Mouse (Mus musculus) lung, embryonic 14.5 days (tissue): ENCODE results near the gene Dusp2. TPM values are rescaled to one million over a fixed set of nuclear protein-coding genes. Genes with fewer than 3 reads are reported as not detected.

Experiments used
- ATAC-seq: fragments of 200-750 bp; cut with Nextera tagmentation; 2 replicates; pipeline ENCODE4 v1.8.0; 2017; ENCODE audit warnings: mild to moderate bottlenecking, moderate TSS enrichment, moderate library complexity; ENCODE audit not compliant: insufficient read depth
- DNase-seq: peaks from one replicate; pipeline ENCODE4 v3.0.0-alpha.2; 2015
- H3K27ac ChIP-seq: fragments of 300-500 bp; sonication (generic); 2 replicates; pipeline ENCODE4 v1.5.1; 2014; ENCODE audit warnings: low read depth, mild to moderate bottlenecking, moderate library complexity
- H3K27me3 ChIP-seq: fragments of 300-500 bp; sonication (generic); 2 replicates; pipeline ENCODE4 v1.6.1; 2014; ENCODE audit warnings: low read length, control low read depth; ENCODE audit not compliant: insufficient read depth
- H3K36me3 ChIP-seq: fragments of 300-500 bp; sonication (generic); 2 replicates; pipeline ENCODE4 v1.6.1; 2014; ENCODE audit warnings: control low read depth; ENCODE audit not compliant: insufficient read depth
- H3K4me1 ChIP-seq: fragments of 300-500 bp; sonication (generic); 2 replicates; pipeline ENCODE4 v1.6.1; 2014; ENCODE audit warnings: antibody characterized with exemption, control low read depth; ENCODE audit not compliant: insufficient read depth
- H3K4me2 ChIP-seq: fragments of 300-500 bp; sonication (generic); 2 replicates; pipeline ENCODE4 v1.6.1; 2014; ENCODE audit warnings: mild to moderate bottlenecking
- H3K4me3 ChIP-seq: fragments of 300-500 bp; sonication (generic); 2 replicates; pipeline ENCODE4 v1.5.1; 2014; ENCODE audit warnings: low read depth, low read length
- H3K9ac ChIP-seq: fragments of 300-500 bp; sonication (generic); 2 replicates; pipeline ENCODE4 v1.6.1; 2014
- H3K9me3 ChIP-seq: fragments of 300-500 bp; sonication (generic); 2 replicates; pipeline ENCODE4 v1.6.1; 2016; ENCODE audit warnings: low read depth, low read length, control low read depth
- CTCF ChIP-seq: IDR thresholded peaks from 2 replicates; pipeline ENCODE4 v1.5.1; 2016; ENCODE audit warnings: antibody characterized with exemption, low read depth
- WGBS: fragments of 180-500 bp; shearing (Covaris S2); extraction: QIAGEN DNeasy Blood & Tissue Kit; methylation state at CpG from one replicate; pipeline ENCODE4 v1.1.7; 2014; 5-methylcytosine and 5-hydroxymethylcytosine counted together
- polyA plus RNA-seq: library from polyadenylated mRNA; unstranded; fragments of >200 nt; fragmentation: Nextera tagmentation; extraction: Ambion mirVana; gene quantifications from 2 replicates; pipeline ENCODE4 v1.2.1, GENCODE M21; 2014

Dusp2 gene
- polyA plus RNA-seq, 1 experiment from 2014 or later, result 15.7 TPM

DNA sequence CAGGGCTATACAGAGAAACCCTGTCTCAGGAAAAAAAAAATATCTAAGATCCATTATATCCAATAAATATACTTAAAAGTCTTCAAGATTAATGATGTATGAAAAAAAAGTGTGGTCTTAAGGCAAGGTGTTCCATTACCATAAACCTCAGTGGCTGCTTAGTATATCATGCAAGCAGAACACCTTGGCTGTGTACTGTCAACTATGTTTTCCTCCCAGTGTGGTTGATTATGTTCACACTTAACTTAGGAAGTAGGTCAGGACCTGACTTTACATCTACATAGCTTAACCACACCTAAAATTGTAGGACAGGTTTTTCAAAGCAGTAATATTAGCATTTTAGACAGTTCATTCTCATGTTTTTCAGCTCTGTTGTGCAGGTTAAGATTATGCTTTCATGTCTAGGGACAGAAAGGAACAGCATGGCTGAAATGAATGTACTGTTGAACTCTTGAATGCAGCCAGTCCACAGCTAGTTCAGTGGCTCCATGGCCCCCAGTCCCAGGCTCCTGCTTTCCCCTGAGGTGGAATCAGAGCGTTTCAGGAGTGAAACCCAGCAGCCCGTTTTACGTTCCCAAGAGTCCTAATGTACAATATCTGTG is 31.2 kb upstream of the Dusp2 start:
- ATAC-seq, result no peak
- DNase-seq, result no peak
- Histone ChIP-seq H3K4me2 (no peak overlapping the region), H3K4me3 (no peak overlapping the region), H3K4me1 (no peaks in the 10 kb centered on the region), H3K9me3 (no peaks in the 10 kb centered on the region), H3K27me3 (no peaks in the 10 kb centered on the region), H3K9ac (no peak overlapping the region), H3K27ac (no peak overlapping the region), H3K36me3 (peaks cover 16% of the 10 kb centered on the region)
- TF ChIP-seq CTCF, result no peak
- 88% methylated on average over 3 of the region's 3 CpGs for WGBS

DNA sequence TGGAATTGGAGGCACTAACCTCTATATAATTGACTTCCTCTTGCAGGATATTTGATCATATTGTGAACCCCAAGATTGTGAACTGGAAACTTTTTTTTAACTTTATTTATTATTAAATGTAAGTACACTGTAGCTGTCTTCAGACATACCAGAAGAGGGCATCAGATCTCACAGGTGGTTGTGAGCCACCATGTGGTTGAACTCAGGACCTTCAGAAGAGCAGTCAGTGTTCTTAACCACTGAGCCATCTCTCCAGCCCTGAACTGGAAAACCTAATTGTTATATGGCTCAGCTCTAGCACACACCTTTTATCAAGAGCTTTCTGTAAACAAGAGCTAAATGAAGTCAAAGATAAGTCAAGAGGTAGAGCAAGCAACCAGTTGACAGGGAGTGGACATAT is 29.8 kb upstream of the Dusp2 start:
- no peaks in the 10 kb centered on the region for H3K4me1 ChIP-seq
- no peak for ATAC-seq

DNA sequence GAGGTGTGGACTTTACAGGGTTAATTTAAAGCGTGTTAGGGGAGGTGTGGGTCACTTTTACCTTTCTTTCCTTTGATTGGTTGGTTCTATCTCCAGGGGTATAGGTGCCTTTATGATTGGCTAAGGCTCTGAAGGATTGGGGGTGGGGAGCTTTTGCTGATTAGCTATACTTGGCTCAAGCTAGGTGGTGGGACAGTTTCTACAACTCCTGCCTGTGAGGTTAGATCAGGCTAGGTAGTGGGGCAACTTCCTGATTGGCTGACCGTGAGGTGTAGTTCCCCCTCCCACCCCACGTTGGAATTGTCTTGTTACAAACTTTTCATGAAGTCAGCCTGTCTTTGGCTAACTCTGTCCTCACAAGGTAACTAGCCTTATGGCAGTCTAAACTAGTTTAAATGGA is 28.8 kb upstream of the Dusp2 start:
- Histone ChIP-seq H3K27ac (no peak overlapping the region), H3K9ac (no peak overlapping the region), H3K4me1 (no peaks in the 10 kb centered on the region), H3K36me3 (no peaks in the 10 kb centered on the region), H3K9me3 (no peaks in the 10 kb centered on the region), H3K27me3 (no peaks in the 10 kb centered on the region), H3K4me3 (no peak overlapping the region), H3K4me2 (no peak overlapping the region)
- no peak for DNase-seq
- ATAC-seq, result no peak
- whole genome bisulfite sequencing, result 40% methylated on average over 3 of the region's 3 CpGs
- TF ChIP-seq CTCF, result no peak

More for the DNA sequence above, 29.8 kb upstream of the Dusp2 start:
- TF ChIP-seq CTCF, result peak; percentile 28; the same call in 1 of the 2 replicates
- H3K4me3 ChIP-seq, result no peak overlapping the region
- no peaks in the 10 kb centered on the region for H3K9me3 ChIP-seq
- DNase-seq, result no peak
- no peak overlapping the region for H3K27ac ChIP-seq
- no peak overlapping the region for H3K4me2 ChIP-seq
- no peak overlapping the region for H3K9ac ChIP-seq
- H3K27me3 ChIP-seq, result no peaks in the 10 kb centered on the region
- H3K36me3 ChIP-seq, result 0 out of 2 replicates have a peak, but pooled peaks cover 3% of the 10 kb centered on the region

DNA sequence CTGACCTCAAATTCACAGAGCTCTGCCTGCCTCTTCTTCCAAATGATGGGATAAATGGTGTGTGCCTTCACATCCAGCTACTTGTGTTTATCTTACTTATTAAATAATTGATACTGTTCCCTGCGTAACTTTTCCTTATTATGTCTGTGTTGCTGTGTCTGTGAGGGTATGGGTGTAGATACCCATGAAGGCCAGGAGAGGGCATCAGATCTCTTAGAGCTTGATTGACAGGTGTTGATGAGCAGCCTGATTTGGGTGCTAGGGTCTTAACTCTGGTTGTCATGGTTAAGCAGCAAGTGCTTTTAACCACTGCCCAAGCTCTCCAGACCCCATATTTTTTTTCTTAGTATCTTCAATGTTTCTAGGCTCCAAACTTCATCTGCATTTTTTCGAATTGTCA is 27.3 kb upstream of the Dusp2 start:
- TF ChIP-seq CTCF, result peak; percentile 55
- no peaks in the 10 kb centered on the region for H3K36me3 ChIP-seq

DNA sequence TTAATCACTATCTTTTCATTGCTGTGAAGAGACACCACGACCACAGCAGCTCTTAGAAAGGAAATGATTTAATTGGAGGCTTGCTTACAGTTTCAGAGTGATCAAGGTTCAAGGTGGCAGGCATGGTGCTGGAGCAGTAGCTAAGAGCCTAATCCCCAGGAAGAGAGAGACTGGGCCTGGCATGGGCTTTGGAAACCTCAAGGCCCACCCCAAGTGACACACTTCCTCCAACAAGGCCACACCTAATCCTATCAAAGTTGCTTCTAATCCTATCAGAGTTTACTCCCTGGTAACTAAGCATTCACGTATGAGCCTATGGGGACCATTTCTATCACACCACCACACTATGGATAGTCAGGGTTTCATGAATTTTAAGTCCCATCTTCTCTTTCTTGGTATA is 25.7 kb upstream of the Dusp2 start:
- Histone ChIP-seq H3K4me3 (no peak overlapping the region), H3K27ac (no peak overlapping the region), H3K27me3 (no peaks in the 10 kb centered on the region), H3K4me2 (no peak overlapping the region), H3K4me1 (no peaks in the 10 kb centered on the region), H3K9ac (no peak overlapping the region), H3K36me3 (no peaks in the 10 kb centered on the region), H3K9me3 (no peaks in the 10 kb centered on the region)
- no peak for TF ChIP-seq CTCF
- no peak for DNase-seq
- 43% methylated on average over 2 of the region's 2 CpGs for WGBS
- ATAC-seq, result no peak

More for the DNA sequence above, 27.3 kb upstream of the Dusp2 start:
- H3K27ac ChIP-seq, result no peak overlapping the region
- H3K9ac ChIP-seq, result no peak overlapping the region
- ATAC-seq (no peak), DNase-seq (no peak)
- no peaks in the 10 kb centered on the region for H3K9me3 ChIP-seq
- no peak overlapping the region for H3K4me2 ChIP-seq
- H3K27me3 ChIP-seq, result no peaks in the 10 kb centered on the region
- H3K4me1 ChIP-seq, result no peaks in the 10 kb centered on the region
- H3K4me3 ChIP-seq, result no peak overlapping the region
- 87% methylated on average over 2 of the region's 2 CpGs for WGBS

DNA sequence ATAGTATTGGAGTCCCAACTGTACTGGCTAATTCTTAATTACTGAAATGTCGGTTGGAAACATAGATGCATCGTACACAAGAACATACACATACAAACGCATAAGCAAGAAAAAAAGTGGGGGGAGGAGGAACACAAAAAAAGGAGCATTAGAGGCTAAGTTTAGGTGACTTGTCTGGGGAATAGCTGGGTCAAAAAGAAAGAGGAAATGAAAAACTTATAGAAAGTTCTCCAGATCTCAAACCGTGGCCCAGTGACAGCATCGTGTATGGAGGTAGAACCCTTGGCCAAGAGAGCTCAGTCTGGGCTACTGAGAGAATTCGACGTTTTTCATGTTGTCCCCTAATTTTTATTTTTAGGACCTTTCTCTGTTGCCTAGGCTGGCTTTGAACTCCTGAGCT is 25.3 kb upstream of the Dusp2 start:
- no peak for TF ChIP-seq CTCF
- Histone ChIP-seq H3K27ac (no peak overlapping the region), H3K36me3 (no peaks in the 10 kb centered on the region), H3K4me1 (no peaks in the 10 kb centered on the region), H3K9ac (no peak overlapping the region), H3K4me2 (no peak overlapping the region), H3K27me3 (no peaks in the 10 kb centered on the region), H3K4me3 (no peak overlapping the region), H3K9me3 (no peaks in the 10 kb centered on the region)
- DNase-seq, result no peak
- WGBS, result 85% methylated on average over 7 of the region's 7 CpGs
- no peak for ATAC-seq

DNA sequence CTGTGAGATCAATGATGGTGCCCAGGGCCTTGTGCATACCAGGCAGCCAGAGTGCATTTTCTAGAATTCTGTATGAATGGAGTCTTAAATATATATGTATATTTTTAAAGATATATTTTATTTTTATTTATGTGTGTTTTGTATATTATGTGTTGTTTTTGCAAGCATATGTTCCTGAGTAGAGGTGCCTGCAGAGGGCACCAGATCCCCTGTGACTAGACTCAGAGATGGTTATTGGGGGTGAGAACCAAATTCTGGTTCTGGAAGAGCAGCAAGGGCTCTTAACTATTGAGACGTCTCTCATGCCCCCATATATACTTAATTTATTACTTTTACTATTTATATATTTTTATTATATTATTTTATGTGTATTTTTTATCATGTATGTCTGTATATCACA is 24.8 kb upstream of the Dusp2 start:
- DNase-seq (no peak), ATAC-seq (no peak)
- 76% methylated on average over 1 of the region's 1 CpGs for WGBS
- no peaks in the 10 kb centered on the region for H3K27me3 ChIP-seq
- H3K9me3 ChIP-seq, result no peaks in the 10 kb centered on the region
- H3K36me3 ChIP-seq, result no peaks in the 10 kb centered on the region
- no peaks in the 10 kb centered on the region for H3K4me1 ChIP-seq
- H3K4me2 ChIP-seq, result no peak overlapping the region
- no peak overlapping the region for H3K27ac ChIP-seq
- no peak for TF ChIP-seq CTCF
- no peak overlapping the region for H3K4me3 ChIP-seq
- no peak overlapping the region for H3K9ac ChIP-seq

DNA sequence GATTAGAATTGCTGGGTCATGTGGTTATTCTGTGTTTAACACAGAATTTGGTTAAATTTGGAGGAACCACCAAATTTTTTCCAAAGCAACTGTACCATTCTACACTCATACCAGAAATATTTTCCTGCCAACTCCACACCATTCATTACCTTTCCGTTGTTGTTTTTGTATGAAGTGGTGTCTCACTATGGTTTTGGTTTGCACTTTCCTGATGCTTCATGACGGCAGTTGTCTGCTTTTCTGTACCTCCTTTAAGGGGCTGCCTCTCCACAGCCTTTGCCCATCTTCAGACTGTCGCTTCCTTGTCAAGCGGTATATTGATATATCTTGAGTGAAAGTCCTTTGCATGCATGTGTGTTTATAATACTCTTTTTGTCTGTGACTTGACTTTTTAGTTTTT is 23.2 kb upstream of the Dusp2 start:
- Histone ChIP-seq H3K36me3 (no peaks in the 10 kb centered on the region), H3K4me1 (no peaks in the 10 kb centered on the region), H3K4me2 (no peak overlapping the region), H3K9me3 (no peaks in the 10 kb centered on the region), H3K27ac (no peak overlapping the region), H3K27me3 (no peaks in the 10 kb centered on the region), H3K4me3 (no peak overlapping the region), H3K9ac (no peak overlapping the region)
- TF ChIP-seq CTCF, result no peak
- whole genome bisulfite sequencing, result 91% methylated on average over 4 of the region's 4 CpGs
- no peak for DNase-seq
- no peak for ATAC-seq
